Mouse (Mus musculus) heart, postnatal 0 days (tissue): ENCODE measurements around the gene Ugt1a8.

Source experiments
- CTCF ChIP-seq: IDR thresholded peaks from 2 replicates; pipeline ENCODE4 v1.5.1; 2016; ENCODE audit warnings: antibody characterized with exemption, control low read depth, low read depth
- EP300 ChIP-seq: IDR thresholded peaks from 2 replicates; pipeline ENCODE4 v1.6.1; 2016; ENCODE audit warnings: antibody characterized with exemption, low read depth

GRCm38 (mm10) chr1:88261706-88262105, 174.1 kb downstream of the Ugt1a8 start:
- TF ChIP-seq EP300 (no peak), CTCF (no peak)
